ENCODE assay signal across 11 mouse cellular contexts in the genomic region with DNA sequence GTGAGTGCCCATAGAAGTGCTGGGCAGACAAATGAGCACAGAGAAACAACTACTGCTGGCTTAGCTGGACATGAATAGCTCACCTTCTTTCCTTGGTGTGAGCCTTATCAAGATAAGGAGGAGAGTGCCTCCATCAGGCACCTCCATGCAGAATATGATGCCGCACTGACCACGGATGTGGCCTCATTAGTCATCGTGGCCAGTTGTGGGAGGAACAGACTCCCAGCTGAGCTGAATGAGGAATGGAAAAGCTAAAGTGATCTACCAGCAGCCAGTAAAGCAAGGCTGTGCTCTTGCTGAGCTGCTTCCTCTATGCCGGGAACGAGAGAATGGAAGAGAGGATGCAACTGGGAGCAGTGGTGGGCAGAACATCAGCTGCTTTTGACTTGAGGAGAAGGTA.
DNase-seq lines count a peak whose midpoint lies in the region; ATAC-seq lines count a peak whose summit lies in the region.
"Had no signal": no experiment of that assay in that cellular context is flagged by ENCODE, and none has a peak within 500 bp of the region (broad histone marks: within the 10 kb centered on the region; RNA-seq: fewer than 3 reads in every experiment).

No protein-coding gene starts in this region.

- no peaks in the 10 kb centered on the region for H3K9me3 ChIP-seq in lung, embryonic 16.5 days (ENCODE audit: control insufficient read depth, low read length)
- H3K9me3 ChIP-seq in stomach, embryonic 14.5 days (ENCODE audit: control insufficient read depth, low read depth, low read length) = no peaks in the 10 kb centered on the region
- H3K9me3 ChIP-seq in hindbrain, embryonic 14.5 days (ENCODE audit: control insufficient read depth, low read length) = no peaks in the 10 kb centered on the region
- H3K9me3 ChIP-seq: G1E had no signal

- no peaks in the 10 kb centered on the region for H3K27me3 ChIP-seq in lung, embryonic 16.5 days (ENCODE audit: control insufficient read depth, insufficient read depth, low read depth, low read length)
- H3K27me3 ChIP-seq in stomach, embryonic 14.5 days (ENCODE audit: control insufficient read depth, insufficient read depth, low read length) = no peaks in the 10 kb centered on the region
- no peaks in the 10 kb centered on the region for H3K27me3 ChIP-seq in hindbrain, embryonic 14.5 days (ENCODE audit: control insufficient read depth, insufficient read depth, low read length)

- ATAC-seq in lung, embryonic 16.5 days (ENCODE audit: low read depth) = no peak
- ATAC-seq in common myeloid progenitor, adult 5-6 weeks (replicated peaks; ENCODE audit: low read depth, poor library complexity, severe bottlenecking) = peak; percentile 50
- ATAC-seq in stomach, embryonic 14.5 days (ENCODE audit: insufficient number of reproducible peaks, insufficient read depth, low FRiP score, low read depth) = no peak
- no peak for ATAC-seq in hindbrain, embryonic 14.5 days (ENCODE audit: low FRiP score)

- H3K27ac ChIP-seq in lung, embryonic 16.5 days (ENCODE audit: low read length) = peak overlapping the region; percentile 38
- peak overlapping the region; percentile 79 for H3K27ac ChIP-seq in stomach, embryonic 14.5 days (ENCODE audit: low read length)
- no peak overlapping the region for H3K27ac ChIP-seq in hindbrain, embryonic 14.5 days

- H3K4me3 ChIP-seq in lung, embryonic 16.5 days (ENCODE audit: low read length) = no peak overlapping the region
- H3K4me3 ChIP-seq in stomach, embryonic 14.5 days (ENCODE audit: low read depth, low read length) = no peak overlapping the region
- no peak overlapping the region for H3K4me3 ChIP-seq in hindbrain, embryonic 14.5 days (replicated peaks; ENCODE audit: low read length)

- DNase-seq in heart, adult 18-20 months = peak; percentile 47 to 54
- no peak for DNase-seq in heart, adult 9 months (ENCODE audit: low spot score in 2 of 2)
- DNase-seq in lung, postnatal 10 days = no peak
- no peak for DNase-seq in right cerebral cortex, adult 2 months (ENCODE audit: low spot score in 2 of 2)
- DNase-seq in hindbrain, embryonic 14.5 days (ENCODE audit: low spot score) = no peak
- DNase-seq: cerebellum, adult 11 months; lung, postnatal 4 days had no signal

- no peak overlapping the region for H3K9ac ChIP-seq in lung, embryonic 16.5 days (ENCODE audit: low read length)
- H3K9ac ChIP-seq in stomach, embryonic 14.5 days (replicated peaks; ENCODE audit: low read depth, low read length) = no peak overlapping the region
- no peak overlapping the region for H3K9ac ChIP-seq in hindbrain, embryonic 14.5 days

- no peak overlapping the region for H3K4me2 ChIP-seq in lung, embryonic 16.5 days (ENCODE audit: low read depth, low read length)
- H3K4me2 ChIP-seq in stomach, embryonic 14.5 days (replicated peaks; ENCODE audit: low read depth, low read length) = no peak overlapping the region
- H3K4me2 ChIP-seq in hindbrain, embryonic 14.5 days (replicated peaks) = no peak overlapping the region

- H3K36me3 ChIP-seq in lung, embryonic 16.5 days (ENCODE audit: control insufficient read depth, insufficient read depth, low read length) = no peaks in the 10 kb centered on the region
- no peaks in the 10 kb centered on the region for H3K36me3 ChIP-seq in stomach, embryonic 14.5 days (ENCODE audit: control insufficient read depth, insufficient read depth, low read length)
- H3K36me3 ChIP-seq in hindbrain, embryonic 14.5 days (replicated peaks; ENCODE audit: control insufficient read depth, insufficient read depth) = no peaks in the 10 kb centered on the region
- H3K36me3 ChIP-seq: G1E had no signal

- WGBS in lung, embryonic 16.5 days = 50% methylated on average over 5 of the region's 5 CpGs
- WGBS in stomach, embryonic 14.5 days = 38% methylated on average over 5 of the region's 5 CpGs
- whole genome bisulfite sequencing in hindbrain, embryonic 14.5 days = 53% methylated on average over 5 of the region's 5 CpGs

- H3K4me1 ChIP-seq in lung, embryonic 16.5 days (replicated peaks; ENCODE audit: control insufficient read depth, insufficient read depth, low read length) = peaks cover 54% of the 10 kb centered on the region
- H3K4me1 ChIP-seq in stomach, embryonic 14.5 days (ENCODE audit: control insufficient read depth, insufficient read depth, low read length) = peaks cover 58% of the 10 kb centered on the region
- H3K4me1 ChIP-seq in hindbrain, embryonic 14.5 days (replicated peaks; ENCODE audit: control insufficient read depth, insufficient read depth, low read length) = peaks cover 40% of the 10 kb centered on the region

Comparison
In these comparisons a context has a peak if more than half of its experiments do, and no peak if none do; other contexts are left out.
1. DNase-seq: peak in heart, adult 18-20 months (2 of 2); none in heart, adult 9 months (0 of 2), lung, postnatal 10 days (single experiment), right cerebral cortex, adult 2 months (0 of 2) and hindbrain, embryonic 14.5 days (single experiment).